Mouse (Mus musculus): ENCODE results near the gene Ldb2.

The Ldb2 gene

DNA sequence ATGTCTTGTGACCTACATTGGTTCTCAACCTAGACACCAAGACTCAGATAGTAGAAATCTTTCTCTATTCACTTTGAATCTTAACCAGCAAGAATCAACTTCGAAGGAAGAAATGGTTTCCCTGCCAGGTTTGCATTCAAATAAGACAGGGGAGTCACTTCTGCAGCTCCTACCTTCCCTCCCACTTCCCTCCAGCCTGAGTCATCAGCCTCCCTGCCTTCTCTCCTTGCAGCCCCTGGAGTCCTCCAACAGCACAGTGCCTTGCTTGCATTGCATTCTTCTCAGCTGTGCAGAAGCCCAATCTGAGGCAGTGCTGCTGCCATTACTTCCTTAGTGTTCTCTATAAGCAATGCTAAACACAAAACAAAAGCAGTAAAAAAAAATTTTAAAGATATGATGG is 79.6 kb downstream of the Ldb2 start:
- no peak for DNase-seq (ENCODE audit: low read depth, low spot score)

DNA sequence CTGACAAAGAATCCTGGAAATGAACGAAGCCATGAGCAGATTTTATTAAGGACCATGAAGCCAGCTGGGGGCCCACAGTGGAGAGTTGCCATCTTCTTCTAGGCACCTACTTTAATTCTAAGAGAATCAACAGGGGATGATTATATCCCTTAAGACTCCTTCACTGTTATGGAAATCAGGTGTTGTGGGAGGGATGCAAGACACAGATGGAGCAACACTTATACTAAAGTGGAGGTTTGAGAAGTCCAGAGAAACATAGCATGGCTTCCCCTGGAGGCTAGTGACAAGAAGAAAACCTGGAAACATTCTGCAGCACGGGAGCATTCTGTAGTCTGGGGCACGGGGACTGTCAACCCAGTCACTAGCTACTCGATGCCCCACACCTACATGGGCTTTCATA is 85.0 kb downstream of the Ldb2 start:
- no peak for DNase-seq (ENCODE audit: low read depth, low spot score)

DNA sequence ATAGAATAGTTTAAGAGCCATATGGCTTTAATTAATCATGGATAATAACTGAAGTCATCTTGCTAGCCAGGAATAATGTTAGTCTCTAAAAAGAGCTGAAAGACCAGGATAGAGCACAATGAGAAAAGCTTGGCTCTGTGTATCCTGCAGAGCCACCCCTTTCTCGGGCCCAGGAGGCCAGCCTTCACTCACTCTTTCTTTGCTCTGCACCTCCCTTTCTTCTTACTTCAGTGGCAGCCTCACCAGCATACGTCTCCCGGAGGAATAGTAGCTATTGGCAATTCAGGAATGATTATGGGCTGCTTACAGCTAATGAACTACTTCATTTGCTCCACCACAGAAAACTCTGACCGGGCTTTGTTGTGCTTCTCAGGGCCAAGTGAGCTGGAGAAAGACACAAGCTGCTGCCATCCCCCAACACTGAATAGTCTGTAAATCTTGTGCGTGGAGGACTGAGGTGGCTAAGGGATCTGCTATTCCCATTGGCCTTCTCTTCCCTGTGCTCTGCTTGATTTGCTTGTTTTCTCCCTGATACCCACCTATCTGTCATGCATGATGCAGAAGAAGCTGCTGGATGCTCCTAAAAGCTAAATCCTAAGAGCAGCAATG is 86.2 kb downstream of the Ldb2 start:
- no peak for DNase-seq (ENCODE audit: low read depth, low spot score)

DNA sequence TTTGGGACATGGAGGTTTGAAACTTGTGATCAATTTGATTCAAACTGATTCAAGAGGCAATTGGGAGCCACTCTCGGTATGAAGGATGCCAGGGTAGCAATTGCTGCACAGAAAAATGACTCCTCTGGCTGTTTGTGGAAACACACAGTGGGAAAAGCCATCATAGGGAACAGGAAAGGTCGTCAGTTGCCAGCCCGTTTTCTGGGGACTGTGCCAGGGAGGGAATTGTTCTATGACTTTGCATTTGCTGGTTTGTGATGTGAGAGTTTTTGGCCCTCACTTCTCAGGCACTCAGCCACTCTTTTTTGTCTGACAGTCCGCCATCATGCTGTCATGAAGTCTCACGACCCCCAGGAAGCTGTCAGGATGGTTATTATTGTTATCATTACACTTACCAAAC is 88.3 kb downstream of the Ldb2 start:
- DNase-seq (ENCODE audit: low read depth, low spot score), result no peak

DNA sequence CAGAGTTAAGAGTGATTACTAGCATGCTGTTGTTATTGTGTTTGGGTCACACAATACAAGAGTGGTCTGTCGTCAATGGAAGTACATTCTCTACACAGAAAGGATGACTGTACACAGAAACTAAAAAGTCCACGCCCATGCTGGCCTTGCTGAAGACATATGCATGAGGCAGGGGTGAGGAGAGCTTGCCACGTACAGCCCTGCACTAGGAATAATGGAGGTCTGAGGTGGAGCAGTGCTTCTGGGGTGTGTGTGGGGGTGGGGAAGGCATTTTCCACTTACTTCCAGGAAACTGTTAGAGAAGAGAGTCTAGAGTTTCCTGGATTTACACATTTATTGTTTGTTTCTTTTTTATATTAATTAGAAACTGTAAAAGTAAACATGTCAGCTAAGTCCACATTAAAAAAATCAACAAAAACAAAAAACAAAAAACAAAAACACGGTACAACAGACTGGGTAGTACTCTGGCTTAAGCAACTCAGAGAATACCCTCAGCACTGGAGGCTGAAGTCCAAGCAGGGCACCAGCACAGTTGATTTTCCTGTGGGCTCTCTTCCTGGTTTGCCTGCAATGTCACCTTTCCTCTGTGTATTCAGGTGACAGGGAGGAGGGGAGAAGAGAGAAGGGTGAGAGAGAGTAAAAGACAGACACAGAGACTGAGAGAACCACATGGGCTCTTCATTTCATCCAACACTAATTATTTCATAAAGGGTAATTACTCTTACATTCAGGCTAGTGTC is 89.2 kb downstream of the Ldb2 start:
- no peak for DNase-seq (ENCODE audit: low read depth, low spot score)

DNA sequence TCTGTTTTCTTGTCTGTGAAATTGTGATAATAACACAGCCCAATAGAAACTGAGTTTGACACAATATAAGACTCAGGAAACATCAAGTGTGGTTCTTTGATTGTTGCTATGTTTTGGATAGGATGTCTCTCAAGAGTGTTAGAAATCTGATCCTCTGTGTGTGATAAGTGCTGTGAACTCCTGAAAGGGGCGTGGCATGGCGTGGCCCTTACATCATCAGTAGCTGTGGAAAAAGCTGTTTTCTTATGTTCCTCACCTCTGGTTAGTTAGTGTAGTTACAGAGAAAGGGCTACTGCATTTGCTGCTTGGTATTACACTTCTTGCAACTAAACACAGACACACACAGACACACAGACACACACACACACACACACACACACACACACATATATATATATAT is 90.2 kb downstream of the Ldb2 start:
- no peak for DNase-seq (ENCODE audit: low read depth, low spot score)

DNA sequence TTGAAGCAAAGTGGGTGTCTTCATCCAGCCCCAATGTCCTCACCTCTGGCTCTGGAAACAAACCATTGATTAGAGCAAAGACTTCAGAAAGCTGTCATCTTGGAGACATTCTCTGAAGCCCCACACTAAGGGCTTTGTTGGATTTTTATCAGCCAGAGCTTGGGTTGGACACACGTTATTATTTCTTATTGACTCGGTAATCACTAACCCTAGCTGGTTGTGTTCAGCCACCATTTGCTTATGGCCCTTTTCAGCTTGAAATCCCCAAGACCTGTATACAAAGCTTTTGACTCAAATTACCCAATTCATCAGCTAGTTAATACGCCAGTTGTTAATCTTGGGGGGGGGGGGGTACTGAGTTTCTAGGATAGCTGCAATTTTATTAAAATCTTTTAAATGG is 91.5 kb downstream of the Ldb2 start:
- DNase-seq (ENCODE audit: low read depth, low spot score), result no peak

DNA sequence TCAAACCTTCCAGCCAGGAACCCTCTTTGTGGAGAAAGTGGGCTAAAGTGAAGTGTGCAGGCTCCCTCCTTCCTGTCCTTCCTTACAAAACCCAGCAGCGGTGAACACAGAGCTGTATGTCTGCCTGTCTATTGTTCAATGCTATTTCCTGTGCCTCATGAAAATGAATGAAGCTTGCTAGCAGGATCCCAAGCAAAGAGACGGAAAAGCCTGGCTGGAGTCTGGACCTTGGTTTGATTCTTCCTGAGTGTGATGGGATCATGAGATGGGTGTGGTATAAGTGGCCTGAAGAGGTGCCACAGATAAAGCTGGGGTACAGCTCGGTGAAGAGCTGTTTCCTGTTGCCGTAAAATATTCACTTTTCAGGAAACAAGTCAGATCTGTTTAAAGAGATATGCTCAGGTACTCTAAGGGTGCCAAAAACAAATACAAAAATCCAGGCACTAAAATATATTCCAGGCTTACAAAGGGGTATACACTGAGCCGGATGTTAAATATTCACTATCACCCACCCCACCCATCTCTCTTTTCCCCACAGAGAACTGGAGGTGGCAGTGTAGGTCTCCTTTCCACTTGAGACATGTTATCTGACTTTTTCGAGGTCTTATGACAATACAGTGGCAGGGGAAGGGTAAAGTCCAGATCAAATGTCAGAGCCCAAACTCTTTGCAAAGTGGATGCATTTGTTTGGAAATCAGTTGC is 92.3 kb downstream of the Ldb2 start:
- DNase-seq (ENCODE audit: low read depth, low spot score), result no peak

DNA sequence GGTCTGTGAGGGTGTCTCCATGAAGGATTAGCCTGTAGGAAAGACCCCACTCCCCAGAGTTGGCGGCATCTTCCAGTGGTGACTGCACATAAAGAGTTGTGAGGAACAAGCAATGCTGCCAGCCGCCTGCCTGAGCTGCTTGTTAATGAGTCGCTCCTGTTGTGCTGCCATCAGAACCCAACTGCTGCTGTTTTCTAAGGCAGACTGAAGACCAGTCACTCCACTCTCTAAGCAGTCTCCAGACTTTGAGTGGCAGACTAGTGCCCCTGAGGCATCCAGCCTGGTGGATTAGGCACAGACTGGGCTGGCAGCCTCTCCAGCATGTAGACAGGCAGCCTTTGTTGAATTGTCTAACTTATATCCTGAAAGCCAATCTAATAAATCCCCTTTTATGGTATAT is 101.5 kb downstream of the Ldb2 start:
- no peak for DNase-seq (ENCODE audit: low read depth, low spot score)

DNA sequence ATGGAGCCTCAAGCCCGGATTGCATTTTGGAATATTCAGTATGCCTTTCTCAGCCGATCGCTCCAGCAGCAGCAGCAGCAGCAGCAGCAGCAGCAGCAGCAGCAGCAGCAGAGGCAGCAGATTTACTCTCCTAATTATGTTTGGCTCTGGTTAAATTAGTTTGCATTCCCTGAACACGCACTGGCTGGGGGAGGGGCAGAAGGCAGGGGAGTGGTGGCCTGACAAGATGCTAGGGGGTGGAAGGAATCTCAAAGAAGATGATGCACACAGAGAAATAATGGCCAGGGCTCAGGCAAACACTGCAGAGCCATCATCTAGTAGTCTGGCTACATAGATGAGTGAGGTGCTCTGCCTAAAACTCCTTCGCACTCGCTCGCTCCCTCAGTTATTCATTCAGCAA is 102.9 kb downstream of the Ldb2 start:
- DNase-seq (ENCODE audit: low read depth, low spot score), result no peak

DNA sequence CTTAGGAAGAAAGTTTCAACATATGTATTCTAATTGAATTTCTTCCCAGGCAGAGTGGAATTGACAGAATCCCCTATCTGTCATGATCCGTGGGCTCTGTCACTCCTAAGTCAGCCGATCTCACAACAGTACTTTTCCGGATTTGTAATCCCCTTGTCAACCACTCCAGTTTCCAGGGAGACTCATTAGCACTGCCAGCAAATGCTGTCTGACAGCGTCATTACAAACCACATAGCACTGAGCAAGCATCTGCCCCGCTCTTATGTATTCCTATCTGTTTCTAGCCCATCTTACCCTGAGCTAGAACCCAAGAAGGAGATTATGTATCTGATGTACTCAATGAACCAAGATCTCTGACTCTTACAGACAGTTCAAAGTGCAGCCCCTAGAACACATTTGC is 105.8 kb downstream of the Ldb2 start:
- no peak for DNase-seq (ENCODE audit: low read depth, low spot score)

DNA sequence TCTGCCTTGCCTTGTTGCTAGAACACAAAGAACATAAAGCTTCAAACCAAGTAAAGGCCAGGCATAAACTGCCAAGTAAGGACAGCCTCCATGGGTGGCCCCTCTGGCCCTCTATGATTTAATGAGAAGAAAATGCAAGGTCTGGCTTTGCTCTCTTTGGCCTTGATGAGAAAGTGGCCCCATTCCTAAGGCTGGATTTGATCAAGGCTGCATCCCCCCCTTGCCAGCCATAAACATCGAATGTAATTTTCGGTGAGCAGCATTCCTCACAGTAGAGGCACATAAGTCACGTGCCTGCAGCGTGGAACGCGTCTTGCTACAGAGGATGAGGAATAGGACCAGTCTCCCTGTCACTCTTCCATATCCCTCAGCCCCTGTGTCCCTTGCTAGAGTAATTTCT is 113.1 kb downstream of the Ldb2 start:
- DNase-seq (ENCODE audit: low read depth, low spot score), result no peak

DNA sequence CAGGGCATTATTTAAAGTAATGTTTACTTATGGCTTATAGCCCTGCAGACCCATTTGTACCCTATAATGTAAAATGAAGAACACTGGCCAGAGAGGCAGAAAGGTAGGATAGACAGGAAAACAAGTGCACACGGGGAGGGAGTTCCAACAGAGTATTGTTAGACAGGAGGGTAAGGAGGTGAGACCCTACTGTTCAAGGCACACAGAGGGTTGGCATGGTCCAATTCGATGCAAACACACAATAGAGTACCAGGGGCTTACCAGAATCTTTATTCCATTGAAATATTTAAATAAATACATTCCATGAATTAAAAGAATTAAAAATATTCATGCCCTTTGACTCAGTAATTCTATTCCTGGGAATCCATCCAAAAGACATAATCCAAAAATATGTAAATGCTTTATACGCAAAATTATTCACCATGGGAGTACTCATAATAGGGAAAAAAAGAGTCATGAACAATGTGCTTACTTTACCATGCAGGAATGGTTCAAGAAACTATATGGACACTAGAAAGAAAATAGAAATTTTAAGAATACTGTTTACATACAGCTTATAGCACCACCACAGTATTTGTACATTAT is 118.3 kb downstream of the Ldb2 start:
- no peak for DNase-seq (ENCODE audit: low read depth, low spot score)

DNA sequence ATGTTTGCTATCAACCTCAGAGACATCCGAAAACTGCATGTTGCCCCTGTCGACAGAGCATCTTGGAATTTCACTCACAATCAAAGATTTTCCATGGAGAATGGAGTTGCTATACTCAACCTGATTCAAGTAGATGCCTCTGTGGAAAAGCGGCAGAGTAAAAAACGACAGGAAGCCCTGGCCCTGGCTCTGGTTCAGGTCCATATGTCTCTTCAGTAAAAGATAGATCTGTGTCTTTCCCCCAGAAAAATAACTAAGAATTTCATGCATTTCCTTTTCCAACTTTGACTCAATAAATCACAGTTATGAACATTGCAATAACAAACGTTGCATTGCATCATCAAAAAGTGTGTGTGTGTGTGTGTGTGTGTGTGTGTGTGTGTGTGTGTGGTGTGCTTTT is 121.7 kb downstream of the Ldb2 start:
- DNase-seq (ENCODE audit: low read depth, low spot score), result no peak

DNA sequence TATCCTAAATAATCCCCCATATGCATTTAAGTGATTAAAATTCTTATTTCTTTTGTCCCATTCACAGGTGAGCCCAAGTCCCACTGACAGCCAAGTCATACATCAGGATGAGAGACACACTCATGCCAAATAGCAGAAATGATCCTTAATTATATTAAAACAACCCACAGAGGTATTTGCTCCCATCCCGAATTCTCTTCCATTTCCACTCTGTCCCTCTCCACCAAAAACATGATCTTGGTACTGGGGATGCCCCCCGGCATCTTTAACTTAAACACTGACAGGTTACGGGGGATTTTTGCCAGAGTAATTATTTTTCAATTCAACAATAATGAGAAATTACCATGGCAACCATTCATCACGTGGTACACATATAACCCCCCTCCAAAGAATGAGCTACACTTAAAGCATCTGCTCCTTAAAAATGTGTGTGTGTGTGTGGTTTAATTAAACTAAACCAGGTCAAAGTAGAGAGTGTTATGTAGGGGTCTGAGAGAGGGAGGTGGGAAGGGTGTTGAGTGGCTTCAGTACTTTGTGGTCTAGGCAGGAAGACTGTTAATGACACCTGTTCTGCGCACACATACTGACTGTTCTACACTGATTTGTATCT is 123.2 kb downstream of the Ldb2 start:
- DNase-seq (ENCODE audit: low read depth, low spot score), result no peak

DNA sequence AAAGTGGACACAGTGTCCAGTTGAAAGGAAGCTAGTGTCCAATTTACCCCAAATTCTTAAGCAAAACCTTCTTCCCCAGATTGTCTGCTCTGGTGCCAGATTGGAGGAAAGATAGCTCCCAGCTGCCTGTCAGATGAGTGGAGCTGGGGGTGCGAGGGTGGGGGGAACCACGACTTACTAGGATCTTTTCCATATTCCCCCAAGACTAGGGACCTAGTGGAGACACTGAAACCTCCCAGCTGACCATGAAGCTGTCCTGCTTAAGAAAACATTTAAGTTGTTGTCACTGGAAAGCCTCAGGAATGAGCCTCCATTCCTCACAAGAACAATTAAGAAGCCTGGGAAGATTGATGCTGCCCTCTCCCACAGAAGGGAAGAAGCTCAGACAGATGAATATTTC is 129.1 kb downstream of the Ldb2 start:
- no peak for DNase-seq (ENCODE audit: low read depth, low spot score)

DNA sequence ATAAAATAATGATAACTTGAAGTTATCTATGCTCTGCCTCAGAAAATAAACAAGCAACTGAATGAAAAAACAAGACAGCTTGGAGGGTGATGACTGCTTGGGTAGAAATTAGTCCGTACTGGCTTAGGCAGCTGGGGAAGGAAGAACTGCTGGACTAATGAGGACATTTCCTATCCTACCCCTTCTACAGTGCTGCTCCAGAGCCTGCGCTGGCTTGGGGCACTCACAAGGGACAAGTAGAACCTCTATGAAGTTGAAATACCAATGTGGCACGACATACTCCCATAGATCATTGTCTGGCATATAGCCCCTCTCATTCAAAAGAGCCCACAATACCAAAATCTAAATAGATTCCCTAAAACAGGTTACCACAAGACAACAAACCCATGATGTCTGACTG is 131.6 kb downstream of the Ldb2 start:
- DNase-seq (ENCODE audit: low read depth, low spot score), result no peak

DNA sequence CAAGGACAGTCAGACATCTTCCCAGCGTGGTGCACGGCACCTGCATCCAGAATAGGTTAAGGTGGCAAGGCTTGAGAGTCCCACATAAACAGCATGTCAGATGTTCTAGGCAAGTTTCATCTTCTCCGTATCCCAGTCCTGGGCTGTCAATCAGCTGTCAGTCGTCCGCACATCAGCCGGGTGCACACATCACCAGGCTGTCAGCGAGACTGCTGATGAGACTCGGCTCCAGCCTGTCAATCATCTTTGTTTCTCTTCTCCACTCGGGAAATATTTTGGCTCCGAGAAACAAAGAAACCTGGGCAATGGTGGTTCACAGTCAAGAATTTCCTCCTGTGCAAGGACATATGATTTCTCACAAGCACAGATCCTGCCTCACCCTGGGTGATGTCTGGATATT is 132.1 kb downstream of the Ldb2 start:
- DNase-seq (ENCODE audit: low read depth, low spot score), result no peak

DNA sequence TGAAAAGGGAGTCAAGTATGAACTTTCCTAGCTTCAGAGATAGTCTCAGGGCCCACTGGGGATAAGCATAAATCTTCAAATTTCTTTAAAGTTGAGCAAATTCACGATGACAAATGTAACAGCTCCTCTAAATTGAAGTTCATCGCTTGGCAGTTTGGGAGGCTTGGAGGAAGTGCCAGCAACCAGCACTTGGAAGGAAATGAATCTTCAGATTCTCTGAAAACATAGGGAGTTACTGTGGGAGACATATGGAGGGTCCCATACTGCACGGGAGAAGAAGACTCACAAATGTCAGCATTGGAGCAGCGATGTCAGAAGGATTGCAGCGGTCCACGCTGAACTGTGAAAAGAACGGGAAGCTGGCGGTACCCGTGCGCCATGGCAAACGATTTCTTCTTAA is 139.8 kb downstream of the Ldb2 start:
- DNase-seq (ENCODE audit: low read depth, low spot score), result no peak

DNA sequence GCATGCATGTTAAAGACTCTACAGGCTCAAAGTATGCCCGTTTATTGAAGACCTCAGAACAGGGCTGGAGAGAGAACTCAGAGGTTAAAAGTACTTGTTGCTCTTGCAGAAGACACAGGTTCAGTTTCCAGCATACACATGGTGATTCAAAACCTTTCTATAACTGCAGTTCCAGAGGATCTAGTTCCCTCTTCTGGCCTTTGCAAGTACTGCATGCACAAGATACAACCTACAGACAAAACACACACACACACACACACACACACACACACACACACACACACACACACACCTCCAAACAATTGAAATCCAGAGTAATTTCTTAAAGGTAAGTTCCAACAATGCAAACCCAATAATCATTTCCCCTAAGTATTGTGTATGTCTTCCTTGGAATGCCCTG is 142.8 kb downstream of the Ldb2 start:
- no peak for DNase-seq (ENCODE audit: low read depth, low spot score)

DNA sequence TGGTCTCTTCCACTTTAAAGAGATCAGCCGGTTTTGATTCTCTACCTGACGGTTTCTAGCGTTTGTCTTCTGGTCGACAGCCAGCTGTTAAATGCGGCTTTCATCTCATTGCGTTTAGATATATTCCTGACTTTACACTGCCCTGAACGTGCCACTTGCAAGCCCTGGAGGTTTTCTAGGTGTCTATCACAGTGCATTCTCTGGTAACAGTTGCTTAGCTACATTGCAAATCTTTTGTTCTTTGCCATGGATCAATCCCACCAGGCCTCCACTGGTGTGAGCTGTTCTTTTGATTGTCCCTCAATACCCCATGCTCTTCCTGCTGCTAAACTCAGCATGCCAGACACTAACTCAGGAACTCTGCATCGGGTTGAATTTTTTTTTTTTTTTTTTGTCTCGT is 145.1 kb downstream of the Ldb2 start:
- DNase-seq (ENCODE audit: low read depth, low spot score), result no peak

DNA sequence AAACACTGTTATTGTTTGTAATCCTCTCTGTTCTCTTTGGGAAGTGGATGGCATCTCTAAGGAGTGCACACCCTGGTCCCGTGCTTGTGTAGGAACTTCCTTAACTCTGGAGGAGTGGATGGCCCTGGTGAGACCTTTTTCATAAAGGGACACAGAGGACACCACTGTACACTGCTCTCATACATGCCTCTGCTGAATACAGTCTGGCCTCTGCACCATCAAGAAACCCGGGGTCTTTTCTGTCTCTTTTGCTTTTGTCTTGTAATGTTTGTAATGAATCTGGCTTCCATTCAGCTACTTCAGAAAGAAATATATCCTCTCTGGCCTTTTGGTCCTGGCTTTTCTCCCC is 152.7 kb downstream of the Ldb2 start:
- no peak for DNase-seq (ENCODE audit: low read depth, low spot score)

All from A20 (cell line).